Mouse (Mus musculus) cerebral cortex, adult 2 months (tissue): Measurements from ENCODE around the gene Cfap20.

ENCODE experiments used
- WGBS: fragments of 180-500 bp; shearing (Covaris S2); methylation state at CpG from one replicate; pipeline ENCODE4 v1.1.7; 2018; 5-methylcytosine and 5-hydroxymethylcytosine counted together

Gene Cfap20

GRCm38 (mm10) chr8:95373389-95374002, 61.2 kb downstream of the Cfap20 start:
- WGBS = 74% methylated on average over 12 of the region's 12 CpGs
